Mouse (Mus musculus) layer of hippocampus, adult 9-11 months (tissue): ENCODE measurements around the gene Ttc13.

ENCODE experiments used
- DNase-seq: peaks from one replicate; pipeline ENCODE4 v3.0.0; 2022

Gene Ttc13

GRCm38 (mm10) chr8:124702183-124702582 is 19.6 kb downstream of the Ttc13 start:
- DNase-seq: peak; percentile 41

GRCm38 (mm10) chr8:124701023-124701422 is 20.8 kb downstream of the Ttc13 start:
- DNase-seq: no peak

DNA sequence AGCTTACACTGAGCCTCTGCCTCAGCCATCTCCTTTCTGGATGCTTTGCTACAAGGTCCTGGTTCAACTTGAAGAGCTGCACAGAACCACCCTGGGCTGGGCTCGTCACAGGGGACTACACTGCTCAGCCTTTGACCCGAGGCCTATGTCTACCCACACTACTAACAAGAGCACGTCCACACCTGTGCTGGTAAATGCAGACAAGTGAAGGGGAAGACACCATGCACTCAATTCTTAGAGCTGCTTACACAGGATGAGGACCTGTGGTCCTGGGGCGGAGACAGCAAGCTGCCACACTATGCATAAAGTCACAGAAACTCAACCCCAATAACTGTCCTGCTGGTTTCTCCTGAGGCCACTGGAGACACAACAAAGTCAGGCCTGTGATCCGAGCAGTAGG is 21.5 kb downstream of the Ttc13 start:
- DNase-seq: no peak

GRCm38 (mm10) chr8:124695424-124696100 is 26.2 kb downstream of the Ttc13 start:
- DNase-seq: no peak

GRCm38 (mm10) chr8:124691706-124692105 is 30.1 kb downstream of the Ttc13 start:
- no peak for DNase-seq

DNA sequence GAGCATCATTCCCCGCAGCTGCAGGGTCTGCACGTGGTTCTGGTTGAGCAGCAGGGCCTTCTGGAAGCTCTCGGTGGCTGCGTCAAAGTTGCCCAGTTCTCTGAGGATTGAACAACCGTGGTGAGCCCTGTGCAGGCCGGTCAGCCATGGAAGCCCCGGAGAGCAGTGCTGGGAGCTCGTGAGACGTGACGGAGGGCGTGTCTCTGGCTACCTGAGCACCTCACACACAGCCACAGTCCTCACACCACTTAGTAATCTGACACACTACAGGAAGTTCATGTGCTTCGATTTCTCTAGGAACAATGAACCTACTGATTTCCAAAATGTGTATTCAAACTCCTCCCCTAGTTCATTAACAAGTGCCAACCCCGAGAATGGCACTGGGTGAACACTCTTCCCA is 32.9 kb downstream of the Ttc13 start:
- no peak for DNase-seq

DNA sequence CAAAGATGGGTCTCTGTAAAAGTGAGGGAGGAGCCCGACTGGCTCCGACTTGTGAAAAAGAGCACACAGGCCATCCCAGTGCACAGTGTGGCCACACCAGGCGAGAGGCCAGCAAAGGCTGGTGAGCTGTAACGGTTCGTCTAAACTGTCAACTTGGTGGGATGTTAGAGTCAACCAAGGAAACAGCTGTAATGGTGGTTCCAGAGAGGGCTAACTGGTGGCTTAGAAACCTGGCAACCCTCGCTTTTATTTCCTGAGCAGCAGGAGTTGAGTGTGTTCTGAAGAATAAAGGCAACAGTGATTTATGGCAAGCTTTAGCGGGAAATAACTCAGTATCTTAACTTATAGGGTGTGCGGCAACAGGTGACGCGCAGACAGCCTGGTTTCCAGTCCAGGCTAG is 39.6 kb downstream of the Ttc13 start:
- no peak for DNase-seq

DNA sequence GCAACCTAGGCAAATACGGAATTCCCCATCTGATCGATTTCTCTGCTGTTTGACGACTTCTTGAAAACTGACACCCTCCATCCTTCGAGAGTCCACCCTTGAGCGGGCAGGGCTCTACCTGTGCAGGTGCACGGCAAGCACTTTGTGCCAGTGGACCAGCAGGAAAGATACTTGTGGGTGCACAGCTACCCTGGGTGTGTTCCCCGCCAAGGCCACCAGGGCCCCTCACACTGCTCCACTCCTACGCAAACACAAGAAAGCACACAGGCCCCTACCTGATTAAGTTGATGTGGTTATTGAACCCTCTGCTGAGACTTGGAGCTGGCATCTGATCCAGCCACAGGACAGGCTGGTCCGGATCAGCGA is 40.0 kb downstream of the Ttc13 start:
- no peak for DNase-seq

DNA sequence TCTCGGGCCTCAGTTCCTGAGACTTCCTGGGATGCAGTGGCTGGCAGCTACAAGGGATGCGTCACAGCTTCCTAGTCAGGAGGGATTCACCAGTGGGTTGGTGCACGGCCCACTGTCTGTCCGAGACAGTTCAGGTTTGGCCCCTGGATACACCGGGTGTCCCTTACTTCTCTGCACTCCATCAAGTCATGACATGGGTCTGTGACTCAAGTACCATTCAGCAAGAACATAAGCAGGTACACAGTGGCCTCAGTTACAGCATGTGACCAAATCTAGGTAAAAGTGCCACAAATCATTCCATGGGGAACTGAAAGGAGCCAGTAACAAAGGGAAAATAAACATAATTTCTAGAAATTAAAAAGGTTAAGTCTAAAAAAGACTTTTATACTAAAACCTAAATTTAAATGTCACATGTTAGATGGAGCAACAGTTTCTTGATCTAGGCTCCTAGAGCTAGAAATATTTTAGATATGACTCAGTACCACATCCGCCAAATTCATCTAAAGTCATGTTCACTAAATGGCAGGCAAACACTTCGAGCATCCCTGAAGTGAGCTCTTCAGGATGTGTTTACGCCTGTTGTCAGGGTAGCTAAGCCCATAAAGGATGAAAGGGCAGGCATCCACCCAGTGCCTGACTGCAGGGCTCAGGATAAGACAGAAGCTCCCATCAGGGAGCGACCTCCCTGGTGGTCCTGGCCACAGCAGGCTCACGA is 40.5 kb downstream of the Ttc13 start:
- no peak for DNase-seq

DNA sequence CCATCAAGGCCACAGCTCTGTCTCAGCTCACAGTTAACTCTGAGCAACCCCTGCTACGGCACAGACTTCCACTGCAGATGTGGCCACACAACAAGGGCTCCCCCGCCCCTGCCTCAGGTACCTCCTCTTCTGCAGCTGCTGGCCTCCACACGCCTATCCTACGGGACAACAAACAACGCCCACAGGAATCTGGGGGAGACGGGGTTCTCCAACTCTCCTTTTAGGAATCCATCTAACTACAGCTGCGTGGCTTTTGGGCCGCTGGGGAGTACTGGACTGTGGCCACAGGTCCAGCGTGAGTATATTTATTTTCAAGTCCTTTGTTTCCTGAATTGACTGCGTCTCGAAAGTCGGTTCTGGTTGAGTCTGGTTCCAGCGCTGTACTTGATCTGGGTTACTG is 43.5 kb downstream of the Ttc13 start:
- DNase-seq: no peak

- DNase-seq: peak; percentile 90
Observed at GRCm38 (mm10) chr8:124677486-124677885, 44.3 kb downstream of the Ttc13 start.

DNA sequence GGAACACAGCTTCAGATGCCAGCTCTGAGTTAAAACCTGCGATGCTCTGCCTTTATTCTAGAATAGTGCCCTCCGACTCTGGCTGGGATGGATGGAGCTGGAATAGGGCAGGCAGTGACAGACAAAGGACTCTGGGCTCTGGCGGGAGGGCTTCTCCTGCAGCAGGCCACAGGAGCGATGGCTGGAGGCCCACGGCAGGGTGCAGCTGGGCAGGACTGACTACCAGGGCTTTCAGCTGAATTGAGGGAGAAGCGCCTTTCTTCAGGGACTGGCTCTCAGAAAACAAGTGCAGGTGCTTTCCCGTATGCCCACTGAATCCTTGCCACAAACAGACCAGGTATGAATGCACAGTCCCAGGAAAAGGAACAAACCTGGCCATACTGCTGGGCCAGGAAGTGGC is 44.7 kb downstream of the Ttc13 start:
- peak; percentile 40 for DNase-seq

- no peak for DNase-seq
Observed at GRCm38 (mm10) chr8:124676661-124677060, 45.1 kb downstream of the Ttc13 start.

DNA sequence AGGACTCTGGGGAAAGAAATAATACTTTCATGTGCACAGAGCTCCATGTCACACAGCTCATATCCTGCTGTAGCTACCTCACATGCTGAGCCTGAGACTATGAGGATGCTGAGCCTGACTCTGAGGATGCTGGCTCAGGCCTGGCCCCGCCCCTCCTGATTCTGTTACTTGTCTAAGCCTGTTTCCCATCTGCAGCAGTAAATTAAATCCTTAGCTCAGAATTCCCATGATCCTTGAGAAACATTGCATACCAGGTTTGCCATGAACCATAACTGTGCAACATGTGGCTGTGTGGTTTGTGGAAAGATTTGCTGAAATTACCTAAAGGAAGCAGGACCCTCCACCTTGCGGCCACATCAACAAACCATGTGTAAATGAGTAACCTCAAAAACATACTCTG is 49.4 kb downstream of the Ttc13 start:
- no peak for DNase-seq

DNA sequence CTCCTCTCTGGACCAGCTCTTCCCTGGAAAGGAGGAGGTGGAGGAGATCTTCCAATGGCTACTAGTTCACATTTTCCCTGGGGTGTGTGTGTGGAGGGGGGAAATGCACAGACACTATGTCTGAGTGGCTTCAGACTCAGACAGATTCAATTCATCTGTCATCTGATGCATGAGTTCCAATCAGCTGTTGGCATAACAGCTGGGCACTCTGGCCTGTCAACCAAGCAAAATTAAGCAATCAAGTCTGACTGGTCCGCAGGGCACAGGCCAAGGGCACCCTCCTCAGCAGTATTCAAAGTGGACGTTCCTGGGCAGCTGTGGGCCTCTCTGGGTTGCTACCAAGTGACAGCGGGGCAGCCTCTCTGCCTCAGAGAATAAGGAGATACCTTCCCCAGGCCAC is 53.0 kb downstream of the Ttc13 start:
- no peak for DNase-seq

- DNase-seq: no peak
Observed at GRCm38 (mm10) chr8:124664414-124664813, 57.4 kb downstream of the Ttc13 start.

DNA sequence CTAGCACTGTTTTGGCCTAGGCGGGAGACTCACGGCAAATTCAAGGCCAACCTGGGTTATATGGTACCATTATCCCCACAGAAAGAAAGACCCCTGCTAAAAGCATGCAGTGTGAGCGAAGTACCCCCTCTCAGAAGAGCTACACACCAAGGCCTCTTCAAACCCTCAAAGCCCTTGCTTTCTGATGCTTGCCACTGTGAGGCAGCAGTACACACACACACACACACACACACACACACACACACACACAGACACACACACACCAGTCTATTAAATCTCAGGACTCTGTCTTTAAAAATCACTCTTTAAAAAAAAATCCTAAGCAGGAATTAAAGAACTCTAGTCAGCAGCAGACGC is 57.9 kb downstream of the Ttc13 start:
- DNase-seq: no peak

DNA sequence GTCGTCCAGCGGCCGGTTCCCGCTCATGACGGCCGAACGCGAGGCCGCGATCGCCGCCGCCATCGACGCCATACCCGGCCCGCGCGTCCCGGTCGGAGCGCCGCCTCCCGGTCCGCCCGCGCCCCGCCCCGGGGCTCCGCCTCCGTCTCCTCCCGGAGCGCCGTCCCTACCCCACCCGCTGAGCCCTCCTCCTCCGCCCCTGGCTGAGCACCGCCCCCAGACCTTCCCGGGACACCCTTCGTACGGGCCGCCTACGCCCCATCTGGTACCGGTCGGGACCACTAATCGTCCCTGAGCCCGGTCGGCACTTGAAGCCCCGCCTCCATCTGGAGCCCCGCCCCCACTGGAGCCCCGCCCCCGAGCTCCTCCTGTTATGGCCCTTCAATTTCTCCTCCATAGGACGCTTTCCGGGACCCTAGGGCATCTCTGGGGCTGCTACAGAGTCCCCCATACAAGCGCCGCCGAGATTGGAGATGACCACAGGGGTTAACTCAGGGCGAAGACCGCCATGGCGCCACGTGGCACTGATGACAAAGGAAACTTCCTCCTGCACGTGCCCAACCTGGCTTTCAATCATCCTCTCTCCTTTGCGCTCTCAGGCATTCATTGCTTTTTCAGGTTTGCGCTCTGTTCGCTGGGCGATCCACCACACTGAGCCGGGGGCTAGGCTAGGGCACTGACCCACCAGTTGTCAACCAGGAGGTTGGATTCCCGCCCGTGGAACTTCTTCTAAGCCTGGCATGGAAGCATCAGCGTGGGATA is 58.5 kb downstream of the Ttc13 start, which contains the start of gene 2310022B05Rik:
Gene 2310022B05Rik, minus strand, starts transcription at position 258 of the 762 bp plus-strand sequence.
- DNase-seq: peak; percentile 92

DNA sequence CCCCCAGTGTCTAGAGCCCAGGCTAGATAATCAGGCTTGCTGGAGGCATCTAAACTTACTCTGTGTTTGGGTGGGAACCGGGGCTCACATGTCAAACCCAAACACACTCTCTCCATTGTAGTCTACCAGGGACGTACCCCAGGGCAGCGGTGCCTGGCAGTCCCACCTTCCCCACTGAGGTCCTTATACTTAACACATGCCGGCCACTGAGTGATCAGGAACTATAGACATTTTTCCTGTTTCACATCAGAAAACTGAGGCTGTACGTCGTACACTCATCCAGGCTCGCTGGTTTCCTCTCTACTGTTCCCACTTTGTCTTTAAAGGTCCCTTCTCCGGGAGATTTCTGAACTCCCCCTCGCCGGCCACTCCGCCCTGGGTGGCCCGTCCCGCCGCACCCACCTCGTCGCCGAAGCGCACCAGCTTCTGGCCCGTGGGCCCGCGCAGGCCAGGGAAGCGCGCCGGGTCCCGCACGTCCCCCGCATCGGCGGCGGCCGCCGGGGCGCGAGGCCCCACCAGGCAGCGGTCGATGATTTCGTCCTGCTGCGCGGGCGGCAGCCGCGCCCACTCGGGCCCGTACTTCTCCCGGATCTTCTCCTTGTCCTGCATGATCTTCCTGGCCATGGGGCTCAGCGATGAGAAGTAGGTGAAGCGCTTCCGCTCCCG is 59.2 kb downstream of the Ttc13 start:
- no peak for DNase-seq

GRCm38 (mm10) chr8:124661781-124662180 is 60.0 kb downstream of the Ttc13 start:
- DNase-seq: no peak

GRCm38 (mm10) chr8:124658415-124658814 is 63.4 kb downstream of the Ttc13 start:
- DNase-seq: peak; percentile 60

DNA sequence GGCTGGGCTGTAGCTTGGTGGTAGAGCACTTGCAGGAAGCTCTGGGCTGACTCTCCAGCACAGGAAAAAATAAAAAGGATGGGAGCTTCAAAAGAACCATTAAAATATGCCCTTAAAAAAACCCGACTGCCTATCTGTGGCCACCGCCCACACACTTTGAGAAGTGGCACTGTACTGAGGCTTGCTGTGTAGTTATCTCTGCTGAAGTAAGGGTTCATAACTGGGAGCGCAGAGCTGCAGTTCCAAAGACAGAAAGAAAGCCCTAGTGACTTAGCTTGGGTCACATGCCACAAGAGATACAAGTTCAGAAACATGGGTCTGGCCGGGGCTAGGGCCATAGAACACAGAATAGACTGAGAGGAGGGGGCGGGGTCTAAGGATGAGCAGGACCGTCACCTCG is 63.8 kb downstream of the Ttc13 start:
- DNase-seq: no peak
